Mouse (Mus musculus) cerebellum, postnatal 10 days (tissue): ENCODE measurements around the gene Gm37240.

Source experiments
- DNase-seq, 2 experiments: peaks; one replicate each; pipeline ENCODE4 v3.0.0; 2021; ENCODE audit warnings: mixed read lengths in 2 of 2

The Gm37240 gene

GRCm38 (mm10) chr3:85863996-85864395, 23.3 kb downstream of the Gm37240 start:
- DNase-seq = no peak

- DNase-seq = no peak
These were observed 24.4 kb downstream of the Gm37240 start for GRCm38 (mm10) chr3:85862886-85863285.

- no peak for DNase-seq
These were observed 26.3 kb downstream of the Gm37240 start for GRCm38 (mm10) chr3:85860996-85861395.

DNA sequence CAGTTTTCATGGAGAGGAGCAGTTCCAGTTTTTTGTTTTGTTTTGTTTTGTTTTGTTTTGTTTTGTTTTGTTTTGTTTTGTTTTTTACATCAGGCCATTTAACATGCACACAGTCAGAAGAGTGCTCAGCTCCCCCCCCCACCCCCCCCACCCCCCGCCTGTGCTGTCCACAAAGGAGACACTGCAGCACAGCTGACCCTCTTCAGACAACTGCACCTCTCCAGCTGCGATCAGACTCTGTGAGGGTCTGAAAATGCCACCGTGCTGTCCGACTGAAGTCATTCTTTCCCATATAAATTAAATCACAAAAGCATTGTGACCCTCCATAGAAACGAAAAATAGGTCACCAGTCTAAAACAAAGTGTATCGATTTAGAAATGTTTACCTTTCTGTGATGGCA, 28.0 kb downstream of the Gm37240 start:
- no peak for DNase-seq

DNA sequence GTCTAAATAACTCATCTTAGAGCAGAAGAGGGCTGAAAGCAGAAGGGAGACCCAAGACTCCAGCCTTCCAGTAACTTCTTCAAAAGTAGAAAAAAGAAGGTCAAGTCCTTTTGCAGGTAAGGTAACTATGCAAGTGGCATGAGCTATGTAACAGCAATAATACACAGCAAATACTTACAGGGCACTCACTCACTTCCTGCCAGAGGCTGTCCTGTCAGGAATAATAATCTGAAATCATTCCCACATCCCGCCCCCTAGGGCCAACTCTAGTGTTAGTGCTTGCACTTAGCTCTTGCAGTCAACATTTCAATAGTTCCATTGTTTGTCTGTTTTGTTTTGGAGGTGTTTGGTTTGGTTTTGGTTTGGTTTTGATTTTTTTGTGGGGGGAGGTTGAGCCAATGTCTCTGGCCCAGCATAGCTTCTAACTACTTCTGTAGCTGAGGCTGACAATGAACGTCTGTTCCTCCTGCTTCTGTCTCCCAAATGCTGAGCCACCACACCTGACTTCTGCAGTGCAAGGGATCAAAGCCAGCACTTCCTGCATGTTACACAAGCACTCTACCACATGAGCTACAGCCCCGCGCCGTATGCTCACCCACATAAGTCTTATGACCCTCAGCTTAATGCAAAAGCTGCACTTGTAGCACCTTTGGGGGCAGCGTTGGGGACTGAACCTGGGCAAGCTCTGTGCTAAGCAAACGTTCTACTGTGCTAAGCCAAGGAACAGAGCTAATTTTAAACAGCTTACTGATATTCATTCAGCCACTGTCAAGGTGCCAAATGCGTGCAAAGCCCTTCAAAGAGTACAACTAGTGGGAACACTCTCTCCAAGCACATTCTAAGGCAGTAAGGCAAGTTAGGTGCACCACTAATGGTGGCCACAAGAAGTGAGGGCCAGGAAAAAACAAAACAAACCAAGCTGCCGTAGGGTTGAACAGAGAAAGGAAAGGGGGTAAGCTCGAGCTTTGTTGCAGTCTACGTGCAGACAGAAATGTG, 28.9 kb downstream of the Gm37240 start:
- DNase-seq = no peak

- no peak for DNase-seq
These were observed 30.2 kb downstream of the Gm37240 start for GRCm38 (mm10) chr3:85857083-85857482.

DNA sequence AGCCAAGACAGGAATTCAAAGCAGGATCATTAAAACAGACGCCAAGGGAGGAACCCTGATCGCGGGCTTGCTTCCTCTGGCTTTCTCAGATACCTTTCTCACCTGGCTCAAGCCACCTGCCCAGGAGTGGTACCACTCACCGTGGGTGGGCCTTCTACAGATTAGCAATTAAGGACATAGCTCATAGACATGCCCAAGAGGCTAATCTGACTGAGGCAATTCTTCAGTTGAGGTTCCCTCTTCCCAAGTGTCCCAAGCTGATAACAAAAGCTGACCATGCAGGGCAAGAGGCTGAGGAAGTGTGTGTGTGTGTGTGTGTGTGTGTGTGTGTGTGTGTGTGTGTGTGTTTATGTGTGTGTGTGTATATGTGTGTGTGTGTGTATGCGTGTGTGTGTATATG, 31.4 kb downstream of the Gm37240 start:
- DNase-seq = no peak

DNA sequence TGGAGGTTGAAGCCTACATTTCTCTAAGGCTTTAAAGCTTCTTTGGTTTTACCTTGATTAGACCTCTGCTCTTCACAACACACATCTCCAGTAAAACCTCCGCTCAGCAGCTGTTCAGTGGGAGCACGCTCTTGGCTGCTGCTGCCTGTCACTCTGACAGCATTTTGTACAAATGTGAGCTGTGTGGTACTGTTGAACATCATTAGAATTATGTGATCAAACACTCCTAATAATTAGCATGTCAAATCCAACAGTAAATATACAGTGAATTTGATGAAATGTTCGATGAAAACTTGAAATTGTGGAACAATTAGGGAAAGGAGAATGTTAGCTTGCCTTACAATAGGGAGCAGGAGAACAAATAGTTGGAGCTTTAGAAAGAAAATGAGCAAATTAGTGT, 32.3 kb downstream of the Gm37240 start:
- no peak for DNase-seq

GRCm38 (mm10) chr3:85854143-85854542, 33.2 kb downstream of the Gm37240 start:
- no peak for DNase-seq

DNA sequence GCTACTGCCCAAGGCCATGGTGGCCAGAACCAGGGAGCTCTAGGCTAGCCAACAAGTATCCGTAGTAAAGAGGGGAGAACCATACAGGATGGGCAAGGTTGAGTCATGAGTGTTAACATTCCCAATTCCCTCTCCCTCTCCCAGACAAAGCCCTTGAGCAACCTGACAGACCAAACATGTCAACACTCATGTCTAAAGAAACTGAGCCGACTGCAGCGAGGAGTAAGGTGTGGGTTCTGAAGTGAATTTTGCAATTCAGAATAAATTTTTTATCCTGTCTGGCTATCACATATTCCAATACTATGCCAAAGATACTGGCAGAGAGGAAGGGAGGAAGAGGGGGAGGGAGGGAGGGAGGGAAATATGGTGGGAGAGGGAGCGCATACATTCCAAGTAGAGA, 33.6 kb downstream of the Gm37240 start:
- no peak for DNase-seq

- DNase-seq = no peak
These were observed 37.2 kb downstream of the Gm37240 start for GRCm38 (mm10) chr3:85850079-85850478.

DNA sequence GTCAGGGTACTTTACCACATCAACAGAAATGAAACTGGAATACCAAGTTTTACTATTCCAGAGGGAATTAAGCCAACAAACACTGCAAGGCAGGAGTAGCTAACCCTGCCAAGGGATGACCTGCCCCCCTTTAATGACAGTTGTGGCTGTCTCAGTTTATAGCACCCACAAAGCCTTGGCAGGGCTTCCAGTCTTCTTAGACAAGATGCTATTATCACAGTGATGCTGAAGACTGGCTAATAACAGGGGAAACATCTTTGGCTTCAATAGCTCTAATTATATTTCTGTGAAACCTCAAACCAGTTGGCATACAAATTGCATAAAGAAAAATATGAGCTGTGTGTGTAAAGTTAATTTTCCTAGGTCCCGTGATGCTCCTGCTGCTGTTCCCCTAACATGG, 41.0 kb downstream of the Gm37240 start:
- no peak for DNase-seq

GRCm38 (mm10) chr3:85845341-85845740, 42.0 kb downstream of the Gm37240 start:
- DNase-seq = no peak

- no peak for DNase-seq
These were observed 44.5 kb downstream of the Gm37240 start for GRCm38 (mm10) chr3:85842881-85843218.

- DNase-seq = no peak
These were observed 45.0 kb downstream of the Gm37240 start for GRCm38 (mm10) chr3:85842177-85842880.

- no peak for DNase-seq
These were observed 45.7 kb downstream of the Gm37240 start for GRCm38 (mm10) chr3:85841454-85842176.

GRCm38 (mm10) chr3:85833627-85834026, 53.7 kb downstream of the Gm37240 start:
- DNase-seq = no peak

DNA sequence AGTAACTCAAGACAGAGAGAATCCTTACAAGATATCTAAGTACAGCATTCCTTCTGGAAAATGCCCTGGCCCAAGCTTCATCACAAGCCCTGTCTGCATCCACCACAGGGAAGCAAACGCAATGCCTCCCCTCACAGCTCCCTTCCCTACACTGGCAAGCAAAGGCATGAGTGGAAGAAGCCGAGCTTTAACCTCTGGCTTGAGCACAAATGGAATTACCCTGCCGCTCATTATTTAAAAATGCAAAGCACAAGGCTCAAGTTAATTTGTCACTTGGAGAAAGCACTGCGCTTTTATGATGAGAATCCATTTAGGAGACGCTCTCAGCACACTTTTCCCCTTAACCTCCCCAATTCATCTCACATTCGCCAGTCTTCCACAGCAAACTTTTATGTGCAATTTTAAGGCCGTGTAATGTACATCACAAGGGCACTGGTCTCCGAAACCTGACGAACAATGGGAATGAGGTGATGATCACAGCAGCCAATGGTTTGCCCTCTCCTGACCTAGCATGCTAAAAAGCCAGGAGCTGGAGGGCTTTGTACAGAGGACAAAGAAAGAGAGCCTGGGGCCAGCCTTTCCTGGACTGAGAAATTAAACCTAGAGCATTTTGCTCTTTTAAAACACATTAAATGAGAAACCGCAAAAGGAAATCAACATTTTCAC, 54.7 kb downstream of the Gm37240 start:
- no peak for DNase-seq

GRCm38 (mm10) chr3:85831785-85832184, 55.5 kb downstream of the Gm37240 start:
- DNase-seq = no peak

DNA sequence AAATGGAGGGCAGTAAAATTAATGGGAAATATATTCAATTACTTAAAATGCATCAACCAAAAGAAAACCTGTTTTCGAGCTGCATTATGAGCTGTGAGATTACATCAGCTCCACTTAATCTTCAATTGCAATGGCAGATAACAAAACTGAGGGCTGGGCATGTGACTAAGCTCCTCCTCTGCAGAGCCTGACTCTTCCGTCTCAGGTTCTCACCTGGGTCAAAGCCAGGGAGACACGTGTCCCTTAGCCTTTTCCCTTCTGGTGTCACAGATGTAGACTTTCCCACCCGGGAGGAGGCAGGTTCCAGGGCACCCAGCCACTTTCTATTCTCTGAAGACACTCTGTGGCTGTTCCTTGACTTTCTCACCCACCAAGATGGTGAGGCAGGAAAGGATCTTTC, 58.3 kb downstream of the Gm37240 start:
- DNase-seq = peak; percentile 82

DNA sequence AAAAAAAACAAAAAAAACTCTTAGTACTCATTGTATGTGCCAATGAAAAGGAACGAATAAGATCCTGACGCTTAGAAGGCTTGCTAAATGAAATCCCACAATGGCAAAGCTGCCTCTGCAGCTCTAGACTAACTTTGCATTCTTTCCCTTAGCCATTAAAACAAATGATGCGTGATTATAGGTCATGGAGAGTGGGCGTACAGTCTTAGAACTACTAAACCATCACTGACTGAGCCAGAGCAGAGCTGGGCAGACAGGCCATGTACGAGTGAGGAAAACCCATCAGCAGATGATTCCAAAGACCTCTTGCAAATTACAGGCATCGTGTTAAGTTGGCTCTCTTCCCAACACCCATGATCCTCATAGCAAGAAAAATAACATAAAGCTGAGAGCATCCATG, 59.5 kb downstream of the Gm37240 start:
- peak; percentile 11 to 20 for DNase-seq

DNA sequence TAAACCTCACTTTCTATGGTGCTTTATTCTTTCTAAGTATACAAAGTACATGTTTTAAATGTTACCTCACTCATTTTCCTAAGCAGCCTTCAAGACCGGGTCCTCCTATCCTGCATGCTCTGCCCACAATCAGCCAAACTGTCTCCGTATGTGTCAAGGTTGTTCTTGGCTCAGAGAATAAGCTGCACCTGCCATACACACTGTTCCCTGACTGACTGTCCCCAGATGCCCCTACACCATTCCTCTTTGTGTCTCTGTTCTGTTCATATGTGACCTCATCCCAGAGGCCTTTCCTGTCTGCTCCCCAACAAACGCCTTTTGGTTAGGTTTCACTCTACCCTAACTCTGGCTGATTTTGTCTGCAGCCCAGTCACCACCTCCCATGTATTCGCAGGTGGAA, 60.0 kb downstream of the Gm37240 start:
- peak; percentile 61 to 65 for DNase-seq
